29 mouse cellular contexts compared by ENCODE assay signal in the genomic region with DNA sequence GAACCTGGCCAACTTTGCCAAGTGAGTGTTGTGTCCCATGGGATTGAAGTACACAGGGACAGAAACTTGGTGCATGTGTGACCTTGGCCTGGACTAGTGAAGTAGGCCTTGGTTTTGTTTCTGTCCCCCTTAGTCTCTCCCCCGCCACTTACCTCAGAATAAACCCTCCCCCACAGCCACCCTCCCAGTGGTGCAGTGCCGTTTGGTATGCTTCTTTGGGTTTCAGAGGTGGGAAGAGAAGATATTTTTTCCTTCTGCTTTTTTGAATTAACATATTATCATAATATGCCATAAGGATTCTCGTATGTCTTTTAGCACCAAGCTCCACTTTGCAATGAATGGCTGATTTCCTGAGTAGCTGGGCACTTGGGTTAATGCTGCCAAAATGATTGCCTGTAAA.
A peak's percentile ranks its signal among the peaks of the same experiment; 100 is the strongest.
DNase-seq lines count a peak whose midpoint lies in the region; ATAC-seq and TF ChIP-seq lines count a peak whose summit lies in the region.
"Had no signal": no experiment of that assay in that cellular context is flagged by ENCODE, and none has a peak within 500 bp of the region (broad histone marks: within the 10 kb centered on the region; RNA-seq: fewer than 3 reads in every experiment).

No protein-coding gene starts in this region.

- no peak overlapping the region for H3K4me2 ChIP-seq in heart, embryonic 15.5 days
- no peak overlapping the region for H3K4me2 ChIP-seq in midbrain, embryonic 15.5 days
- no peak overlapping the region for H3K4me2 ChIP-seq in midbrain, embryonic 14.5 days (ENCODE audit: low read length)
- H3K4me2 ChIP-seq: hindbrain, embryonic 15.5 days; kidney, embryonic 15.5 days; limb, embryonic 15.5 days; liver, embryonic 13.5 days; midbrain, embryonic 12.5 days had no signal

- no peaks in the 10 kb centered on the region for H3K9me3 ChIP-seq in heart, embryonic 10.5 days
- H3K9me3 ChIP-seq in heart, embryonic 15.5 days (replicated peaks): no peaks in the 10 kb centered on the region
- H3K9me3 ChIP-seq in midbrain, embryonic 15.5 days: no peaks in the 10 kb centered on the region
- H3K9me3 ChIP-seq in midbrain, embryonic 14.5 days (ENCODE audit: control insufficient read depth, low read length): no peaks in the 10 kb centered on the region
- H3K9me3 ChIP-seq: hindbrain, embryonic 10.5 days; hindbrain, embryonic 15.5 days; kidney, embryonic 15.5 days; limb, embryonic 10.5 days; limb, embryonic 15.5 days; liver, embryonic 13.5 days; megakaryocyte, embryonic 14.5 days; midbrain, embryonic 12.5 days had no signal

- H3K4me3 ChIP-seq in heart, embryonic 10.5 days: no peak overlapping the region
- no peak overlapping the region for H3K4me3 ChIP-seq in heart, embryonic 15.5 days
- no peak overlapping the region for H3K4me3 ChIP-seq in midbrain, embryonic 15.5 days
- no peak overlapping the region for H3K4me3 ChIP-seq in midbrain, embryonic 14.5 days (replicated peaks; ENCODE audit: low read depth, low read length)
- no peak overlapping the region for H3K4me3 ChIP-seq in embryonic fibroblast, embryonic 13.5 days (ENCODE audit: insufficient read depth, low read length)
- no peak overlapping the region for H3K4me3 ChIP-seq in cerebellum, adult 2 months (replicated peaks; ENCODE audit: insufficient read depth, low read depth, low read length)
- H3K4me3 ChIP-seq: gastrocnemius, adult 2 months; hindbrain, embryonic 10.5 days; hindbrain, embryonic 15.5 days; kidney, embryonic 15.5 days; limb, embryonic 10.5 days; limb, embryonic 15.5 days; liver, embryonic 13.5 days; midbrain, embryonic 12.5 days had no signal

- no peak overlapping the region for H3K9ac ChIP-seq in heart, embryonic 15.5 days
- H3K9ac ChIP-seq in midbrain, embryonic 15.5 days: no peak overlapping the region
- no peak overlapping the region for H3K9ac ChIP-seq in midbrain, embryonic 14.5 days (replicated peaks; ENCODE audit: low read length)
- H3K9ac ChIP-seq: hindbrain, embryonic 15.5 days; kidney, embryonic 15.5 days; limb, embryonic 15.5 days; liver, embryonic 13.5 days; midbrain, embryonic 12.5 days had no signal

- peaks cover 99% of the 10 kb centered on the region for H3K36me3 ChIP-seq in heart, embryonic 10.5 days
- peaks cover 69% of the 10 kb centered on the region for H3K36me3 ChIP-seq in heart, embryonic 15.5 days
- H3K36me3 ChIP-seq in midbrain, embryonic 15.5 days (replicated peaks): peaks cover 39% of the 10 kb centered on the region
- H3K36me3 ChIP-seq in midbrain, embryonic 14.5 days (ENCODE audit: control insufficient read depth, insufficient read depth, low read length): peaks cover 95% of the 10 kb centered on the region

- no peak for TF ChIP-seq POLR2A in embryonic fibroblast, embryonic 13.5 days (IDR thresholded peaks at IDR 0.05; ENCODE audit: low read depth, low read length)
- TF ChIP-seq POLR2A in cerebellum, adult 2 months (IDR thresholded peaks at IDR 0.05; ENCODE audit: borderline replicate concordance, insufficient read depth, low read length): no peak

- no peak for TF ChIP-seq CTCF in embryonic fibroblast, embryonic 13.5 days (IDR thresholded peaks at IDR 0.05; ENCODE audit: borderline replicate concordance, insufficient read depth, low read length)
- no peak for TF ChIP-seq CTCF in cerebellum, adult 2 months (IDR thresholded peaks at IDR 0.05; ENCODE audit: borderline replicate concordance, insufficient read depth, low read depth, low read length)

- WGBS in heart, embryonic 10.5 days: 87% methylated on average over 3 of the region's 3 CpGs
- 73% methylated on average over 3 of the region's 3 CpGs for WGBS in heart, embryonic 15.5 days
- 87% methylated on average over 3 of the region's 3 CpGs for WGBS in midbrain, embryonic 15.5 days
- 87% methylated on average over 3 of the region's 3 CpGs for WGBS in midbrain, embryonic 14.5 days
- WGBS in cerebellum, adult 2 months: 86% methylated on average over 3 of the region's 3 CpGs

- ATAC-seq in heart, embryonic 15.5 days (replicated peaks; ENCODE audit: insufficient number of reproducible peaks, insufficient read depth, low FRiP score, low read depth): no peak
- ATAC-seq in midbrain, embryonic 15.5 days (replicated peaks): no peak
- ATAC-seq in midbrain, embryonic 14.5 days (ENCODE audit: low FRiP score, low TSS enrichment): no peak
- ATAC-seq: inflammation-experienced regulatory T-cells, adult 6 months had no signal

- peaks cover 22% of the 10 kb centered on the region for H3K4me1 ChIP-seq in heart, embryonic 10.5 days
- H3K4me1 ChIP-seq in heart, embryonic 15.5 days (replicated peaks): peaks cover 31% of the 10 kb centered on the region
- H3K4me1 ChIP-seq in midbrain, embryonic 15.5 days: peaks cover 4% of the 10 kb centered on the region; the same call in 1 of the 2 replicates
- H3K4me1 ChIP-seq in midbrain, embryonic 14.5 days (ENCODE audit: control insufficient read depth, insufficient read depth, low read length): no peaks in the 10 kb centered on the region
- H3K4me1 ChIP-seq in embryonic fibroblast, embryonic 13.5 days (ENCODE audit: control insufficient read depth, insufficient read depth, low read length): peaks cover 6% of the 10 kb centered on the region
- H3K4me1 ChIP-seq in cerebellum, adult 2 months (ENCODE audit: control insufficient read depth, insufficient read depth, low read length): peaks cover 71% of the 10 kb centered on the region
- H3K4me1 ChIP-seq: hindbrain, embryonic 10.5 days; limb, embryonic 10.5 days had no signal

- intact Hi-C loops in heart, postnatal 25 days (cut with DNase I): loop anchor here (5.0 kb wide), 1 partner anchor 63 kb away; no protein-coding TSS in a partner anchor

- no peak for DNase-seq in heart, embryonic 10.5 days (ENCODE audit: low spot score)
- DNase-seq in heart, adult 8-10 months (ENCODE audit: low spot score): no peak
- no peak for DNase-seq in heart, postnatal 25 days (ENCODE audit: low spot score)
- no peak for DNase-seq in midbrain, embryonic 14.5 days
- no peak for DNase-seq in cerebellum, adult 2 months
- DNase-seq: adrenal gland, postnatal 36 days; cerebellum, adult 8-10 months; cerebellum, postnatal 25 days; gastrocnemius, adult 2 months; gastrocnemius, postnatal 36 days; kidney, adult 11 months; kidney, postnatal 25 days; liver, embryonic 13.5 days; lung, adult 18-20 months; lung, postnatal 4 days; thymus, adult 2 months; thymus, postnatal 36 days had no signal

- H3K27ac ChIP-seq in heart, embryonic 10.5 days: peak overlapping the region; percentile 49; the same call in 1 of the 2 replicates
- H3K27ac ChIP-seq in heart, embryonic 15.5 days: peak overlapping the region; percentile 54; the same call in 1 of the 2 replicates
- H3K27ac ChIP-seq in midbrain, embryonic 15.5 days: 0 out of 2 replicates have a peak overlapping the region, but pooled peaks have one; percentile 13
- H3K27ac ChIP-seq in midbrain, embryonic 14.5 days (replicated peaks; ENCODE audit: low read depth, low read length): no peak overlapping the region
- H3K27ac ChIP-seq in embryonic fibroblast, embryonic 13.5 days (ENCODE audit: insufficient read depth, low read length): 0 out of 2 replicates have a peak overlapping the region, but pooled peaks have one; percentile 4
- no peak overlapping the region for H3K27ac ChIP-seq in cerebellum, adult 2 months (ENCODE audit: insufficient read depth, low read length)
- H3K27ac ChIP-seq: hindbrain, embryonic 10.5 days; hindbrain, embryonic 15.5 days; kidney, embryonic 15.5 days; limb, embryonic 10.5 days; limb, embryonic 15.5 days; liver, embryonic 13.5 days; midbrain, embryonic 12.5 days; stomach, postnatal 0 days had no signal

- H3K27me3 ChIP-seq in heart, embryonic 10.5 days (ENCODE audit: insufficient read depth, poor library complexity, severe bottlenecking): no peaks in the 10 kb centered on the region
- no peaks in the 10 kb centered on the region for H3K27me3 ChIP-seq in heart, embryonic 15.5 days
- H3K27me3 ChIP-seq in midbrain, embryonic 15.5 days (replicated peaks): no peaks in the 10 kb centered on the region
- H3K27me3 ChIP-seq in midbrain, embryonic 14.5 days (ENCODE audit: control insufficient read depth, insufficient read depth, low read length): no peaks in the 10 kb centered on the region
- H3K27me3 ChIP-seq in cerebellum, adult 2 months (ENCODE audit: control insufficient read depth, insufficient read depth, low read length): no peaks in the 10 kb centered on the region
- H3K27me3 ChIP-seq: hindbrain, embryonic 15.5 days; kidney, embryonic 15.5 days; limb, embryonic 15.5 days; liver, embryonic 13.5 days; midbrain, embryonic 12.5 days had no signal

Comparison
In these comparisons a context has a peak if more than half of its experiments do, and no peak if none do; other contexts are left out.
1. H3K27ac ChIP-seq: peak in heart, embryonic 10.5 days (single experiment), heart, embryonic 15.5 days (single experiment), midbrain, embryonic 15.5 days (single experiment) and embryonic fibroblast, embryonic 13.5 days (single experiment); none in midbrain, embryonic 14.5 days (single experiment) and cerebellum, adult 2 months (single experiment).